Mouse (Mus musculus) 3T3-L1 (cell line): ENCODE measurements at regions not wholly inside any gene's neighbourhood (a gene's known extent, or its start where the extent isn't known, plus 50 kb on each side); places are given as distances from the start of the nearest gene placed in this dataset.
A peak's percentile ranks its signal among the peaks of the same experiment; 100 is the strongest.
"Not testable (repeated sequence)": the region's sequence is repeated elsewhere in the genome, so short reads cannot be mapped to it uniquely, and the experiment has no call there.

Experiments used
- DNase-seq: peaks from one replicate; pipeline ENCODE4 v3.0.0-alpha.2; 2015; ENCODE audit warnings: low read depth, low spot score

GRCm38 (mm10) chr5:129256136-129256535 lies 159.6 kb downstream of the Adgrd1 start:
- DNase-seq = no peak

DNA sequence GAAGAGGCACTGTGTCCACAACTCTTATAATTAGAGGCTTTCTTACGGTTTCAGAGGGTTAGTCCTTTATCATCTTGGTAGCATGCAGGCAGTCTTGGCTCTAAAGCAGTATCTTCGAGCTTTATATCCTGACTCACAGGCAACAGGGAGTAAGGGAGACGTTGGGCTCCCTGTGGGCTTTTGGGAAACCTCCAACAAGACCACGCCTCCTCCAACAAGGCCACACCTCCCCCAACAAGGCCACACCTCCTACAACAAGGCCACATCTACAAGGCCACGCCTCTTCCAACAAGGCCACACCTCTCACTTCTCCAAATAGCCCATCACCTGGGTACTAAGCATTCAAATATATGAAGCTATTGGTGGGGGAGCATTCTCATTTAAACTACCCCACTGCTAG lies 160.7 kb downstream of the Adgrd1 start:
- no peak for DNase-seq

DNA sequence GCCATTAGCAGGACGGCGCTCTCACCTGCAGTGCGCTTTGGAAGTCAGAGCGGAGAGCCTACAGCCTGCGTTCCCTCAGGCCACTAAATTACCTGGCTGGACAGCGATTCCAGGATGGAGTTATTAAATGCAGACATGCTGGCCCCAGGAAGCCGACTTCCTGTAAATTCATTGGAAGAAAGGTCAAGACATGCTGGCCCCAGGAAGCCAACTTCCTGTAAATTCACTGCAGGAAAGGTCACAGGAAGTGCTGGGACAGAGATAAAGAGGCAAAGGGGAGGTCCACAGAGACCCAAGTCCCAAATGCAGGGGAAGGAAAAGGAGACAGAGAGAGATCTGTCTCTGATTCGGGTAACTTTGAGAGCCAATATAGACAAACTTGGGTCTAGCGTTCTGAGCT lies 164.1 kb downstream of the Adgrd1 start:
- no peak for DNase-seq

- DNase-seq = no peak
These were observed 166.6 kb downstream of the Adgrd1 start for GRCm38 (mm10) chr5:129263118-129263517.

DNA sequence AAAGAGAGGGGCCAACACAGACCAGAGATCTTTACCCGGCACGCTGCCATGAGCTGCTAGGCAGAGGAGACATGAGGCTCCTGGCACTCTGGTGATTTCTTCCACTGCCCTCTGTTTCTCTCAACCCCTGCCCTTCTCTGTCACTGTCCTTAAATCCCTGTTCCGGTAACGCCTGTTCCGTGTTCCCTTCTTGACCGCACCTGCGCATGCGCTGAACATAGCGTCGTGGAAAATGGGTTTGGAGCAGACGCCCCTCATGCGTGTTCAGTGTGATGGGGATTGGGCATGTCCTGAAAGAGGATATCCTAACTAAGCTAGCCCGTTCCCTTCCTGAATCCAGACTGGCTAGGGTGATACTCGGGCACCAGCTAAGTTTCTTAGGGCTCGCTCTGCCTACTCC lies 167.8 kb downstream of the Adgrd1 start:
- no peak for DNase-seq

- no peak for DNase-seq
These were observed 171.9 kb downstream of the Adgrd1 start for GRCm38 (mm10) chr5:129268456-129268855.

DNA sequence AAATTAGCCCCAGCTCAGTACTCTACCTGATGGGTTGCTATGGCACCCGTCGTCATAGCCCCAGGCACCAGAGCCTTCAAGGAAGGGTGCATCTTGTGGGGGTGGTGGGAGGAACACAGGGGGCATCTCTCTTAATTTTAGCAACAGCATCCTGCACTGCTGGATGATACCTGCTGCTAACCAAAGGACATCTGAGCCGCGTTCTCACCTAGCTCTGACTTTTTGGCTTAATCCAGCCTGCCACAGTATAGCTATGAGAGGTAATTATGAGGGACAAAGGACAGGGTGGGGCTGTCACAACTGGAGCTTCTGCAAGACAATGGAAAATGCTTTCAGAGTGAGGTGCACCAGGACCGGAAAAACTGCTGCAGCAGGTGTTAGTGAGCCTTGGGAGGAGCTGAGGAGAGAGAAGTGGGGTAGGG lies 173.5 kb downstream of the Adgrd1 start:
- DNase-seq = no peak

DNA sequence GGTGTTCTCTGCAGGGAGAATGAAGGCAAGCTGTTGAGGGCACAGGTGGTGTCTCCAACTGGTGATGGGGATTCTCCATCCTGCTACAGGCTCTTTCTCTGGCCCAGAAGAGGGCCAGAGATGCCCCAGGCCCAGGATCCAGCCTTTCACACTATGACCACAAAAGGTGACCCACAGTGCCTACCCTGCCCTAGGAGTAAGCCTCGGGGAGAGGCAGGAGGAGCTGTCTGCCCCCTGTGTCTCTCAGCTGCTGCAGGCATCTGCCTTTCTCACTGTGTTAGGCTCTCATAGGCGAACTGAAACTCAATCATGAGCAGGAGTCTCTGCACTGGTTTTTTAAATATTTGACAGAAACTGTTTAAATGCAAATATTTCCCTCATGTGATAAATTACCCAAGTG lies 184.9 kb downstream of the Adgrd1 start:
- DNase-seq = no peak

GRCm38 (mm10) chr5:129282133-129282532 lies 185.6 kb downstream of the Adgrd1 start:
- no peak for DNase-seq

DNA sequence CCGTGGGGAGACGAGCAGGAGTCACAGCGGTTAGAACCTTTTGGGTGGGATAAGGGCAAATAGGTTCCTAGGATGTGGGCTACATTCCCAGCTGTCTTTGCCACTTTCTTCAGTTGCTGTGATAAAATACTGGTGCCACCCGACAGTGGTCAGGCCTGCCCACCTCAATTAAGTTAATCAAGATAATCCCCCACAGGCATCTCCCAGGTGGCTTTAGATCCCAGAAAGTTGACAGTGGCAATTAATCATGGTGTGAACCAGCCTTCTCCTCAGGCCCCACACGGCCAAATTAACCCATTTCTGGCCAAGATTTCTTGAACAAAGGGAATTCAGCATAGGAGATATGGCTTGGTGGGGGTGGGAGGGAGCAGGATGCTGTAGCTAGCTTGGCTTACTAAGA lies 186.3 kb downstream of the Adgrd1 start:
- DNase-seq = no peak

- peak; percentile 50 for DNase-seq
These were observed 190.9 kb downstream of the Adgrd1 start for GRCm38 (mm10) chr5:129287481-129287880.

DNA sequence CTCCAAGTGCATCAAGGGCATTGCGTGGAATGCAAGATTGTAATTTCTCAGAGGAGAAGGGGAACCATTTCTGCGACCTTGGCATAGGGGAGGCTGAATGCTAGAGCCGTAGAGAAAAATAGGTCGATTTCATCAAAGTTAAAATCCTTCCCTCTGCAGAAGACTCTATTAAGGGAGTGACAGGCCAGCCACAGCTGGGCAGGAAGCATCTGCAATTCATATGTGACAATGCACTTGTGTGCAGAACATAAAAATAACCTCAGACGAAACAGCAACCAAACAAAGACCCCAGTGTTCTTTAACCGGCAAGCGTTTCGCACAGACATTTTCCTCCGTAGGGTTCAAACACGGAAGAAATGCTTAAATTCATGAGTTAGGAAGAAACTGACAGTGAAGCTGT lies 196.3 kb downstream of the Adgrd1 start:
- DNase-seq = not testable (repeated sequence)

GRCm38 (mm10) chr5:129294861-129295542 lies 198.5 kb downstream of the Adgrd1 start:
- DNase-seq = not testable (repeated sequence)

- no peak for DNase-seq
These were observed 201.3 kb downstream of the Adgrd1 start for GRCm38 (mm10) chr5:129297657-129298349.

GRCm38 (mm10) chr5:129298646-129299455 lies 202.2 kb upstream of the Sfswap start:
- DNase-seq = no peak

DNA sequence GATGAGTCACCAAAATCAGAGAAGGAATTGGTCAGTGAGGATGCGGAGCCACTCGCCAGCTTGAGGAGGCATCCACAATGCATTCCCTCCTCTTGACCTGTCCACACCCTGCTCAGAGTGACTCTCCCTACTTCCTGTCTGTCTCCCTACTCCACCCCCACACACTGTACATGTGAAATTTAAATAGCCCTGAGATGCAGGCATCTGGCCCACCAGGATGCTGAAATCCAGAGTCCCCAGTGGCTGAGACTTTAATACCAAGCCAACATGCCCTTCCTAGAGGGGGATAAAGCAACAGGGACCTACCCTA lies 201.6 kb upstream of the Sfswap start:
- DNase-seq = peak; percentile 24

DNA sequence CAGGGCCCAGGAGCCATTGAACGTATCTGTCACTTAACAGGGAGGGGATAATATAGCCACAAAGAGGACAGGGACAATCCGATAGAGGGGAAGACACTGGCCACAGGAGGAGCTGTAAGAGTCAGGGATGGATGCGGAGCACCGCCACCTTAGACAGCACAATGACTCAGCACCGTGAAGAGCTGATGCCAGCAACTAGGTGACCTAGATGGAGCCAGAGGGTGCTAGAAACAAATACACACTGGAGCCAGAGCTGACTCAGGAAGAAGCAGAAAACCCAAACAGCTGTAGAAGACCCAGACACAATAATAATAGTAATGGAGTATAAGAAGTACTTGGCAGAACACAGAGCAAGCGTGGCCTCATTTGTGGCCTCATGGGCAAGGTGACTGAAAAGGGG lies 200.6 kb upstream of the Sfswap start:
- no peak for DNase-seq

- DNase-seq = no peak
These were observed 185.4 kb upstream of the Sfswap start for GRCm38 (mm10) chr5:129315626-129316025.

DNA sequence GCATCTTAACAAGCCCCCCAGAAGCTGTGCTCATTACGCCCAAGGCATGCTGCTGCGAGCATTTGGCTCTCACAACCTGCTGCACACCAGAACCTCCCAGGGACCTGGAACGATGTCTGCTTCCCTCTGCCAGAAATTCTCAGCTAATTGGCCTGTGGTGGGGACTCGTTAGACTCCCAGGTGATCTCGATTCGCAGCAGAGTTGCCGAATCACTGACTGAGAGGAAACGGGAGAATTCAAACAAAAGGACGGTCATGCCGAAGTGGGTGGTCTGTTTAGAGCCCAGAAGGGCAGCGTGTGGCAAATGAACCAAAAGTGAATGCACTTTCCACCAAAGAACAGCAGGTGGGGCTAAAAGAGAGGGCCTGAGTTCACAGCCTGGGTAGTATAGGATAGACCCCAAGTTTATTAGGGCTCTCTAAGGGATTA lies 169.9 kb upstream of the Sfswap start:
- DNase-seq = no peak

DNA sequence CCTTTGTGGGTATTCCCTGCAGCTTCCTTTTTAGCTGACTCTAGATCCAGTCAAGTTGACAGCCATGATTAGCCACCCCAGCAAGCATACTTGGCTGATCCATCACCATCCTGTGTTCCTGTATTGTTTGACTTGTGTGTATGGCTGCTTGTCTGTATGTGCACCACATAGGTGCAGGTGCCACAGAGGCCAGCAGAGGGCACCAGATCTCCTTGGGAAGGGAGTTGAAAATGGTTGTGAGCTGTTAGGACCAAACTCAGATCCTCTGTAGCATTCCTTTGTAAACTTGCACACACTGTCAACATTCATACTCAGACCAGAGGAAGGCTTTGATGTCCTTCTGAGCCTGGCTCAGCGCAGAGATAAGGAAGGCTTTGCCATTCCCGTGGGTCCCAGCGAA lies 169.0 kb upstream of the Sfswap start:
- DNase-seq = peak; percentile 11

DNA sequence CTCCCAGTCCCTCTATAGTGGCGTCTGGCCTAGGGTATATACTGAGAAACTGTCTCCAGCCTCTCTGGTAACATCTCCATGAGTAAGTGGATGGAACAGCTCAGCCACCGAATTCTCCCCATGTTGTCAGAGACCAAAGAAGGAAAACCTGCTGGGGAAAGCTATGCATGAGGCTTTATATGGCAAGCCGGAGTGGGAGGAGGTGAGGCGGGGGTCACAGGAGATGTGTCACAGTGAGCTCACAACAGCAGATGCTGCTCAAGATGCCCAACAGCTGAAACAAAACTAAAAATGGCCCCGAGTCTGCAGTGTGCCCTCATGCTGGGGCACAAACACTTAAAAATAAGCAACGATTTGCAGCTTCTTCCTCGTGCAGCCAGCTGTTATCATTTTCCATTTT lies 162.5 kb upstream of the Sfswap start:
- no peak for DNase-seq

DNA sequence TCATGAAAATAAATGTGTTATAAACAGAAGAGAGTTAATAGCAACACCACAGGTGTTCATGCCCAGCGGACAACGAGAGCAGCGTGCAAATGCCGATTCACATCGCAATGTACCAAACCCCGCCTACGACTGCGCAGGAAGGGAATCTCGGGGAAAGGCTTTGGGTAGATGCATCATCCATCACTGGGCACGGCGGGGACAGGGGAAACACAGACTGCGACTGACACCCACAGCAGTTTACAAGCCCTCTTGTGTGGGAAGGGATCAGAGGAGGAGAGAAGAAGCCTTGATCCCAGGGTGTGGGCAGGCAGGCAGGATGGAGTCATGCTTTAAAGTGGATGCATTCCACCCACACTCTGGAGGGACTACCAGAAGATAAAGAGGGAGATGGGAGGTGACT lies 157.0 kb upstream of the Sfswap start:
- DNase-seq = no peak

- no peak for DNase-seq
These were observed 151.0 kb upstream of the Sfswap start for GRCm38 (mm10) chr5:129350024-129350423.
